Mouse (Mus musculus): ENCODE measurements at regions not wholly inside any gene's neighbourhood (a gene's known extent, or its start where the extent isn't known, plus 50 kb on each side); places are given as distances from the start of the nearest gene placed in this dataset.

GRCm38 (mm10) chr11:16080811-16081351, 176.6 kb upstream of the Vstm2a start:
- DNase-seq (ENCODE audit: low read depth, low spot score): no peak

- DNase-seq (ENCODE audit: low read depth, low spot score): peak; percentile 62
These were observed 143.7 kb upstream of the Vstm2a start for GRCm38 (mm10) chr11:16113843-16114242.

Data from ES-CJ7 (cell line).